Mouse (Mus musculus): ENCODE measurements at regions not wholly inside any gene's neighbourhood (a gene's known extent, or its start where the extent isn't known, plus 50 kb on each side); places are given as distances from the start of the nearest gene placed in this dataset.

DNA sequence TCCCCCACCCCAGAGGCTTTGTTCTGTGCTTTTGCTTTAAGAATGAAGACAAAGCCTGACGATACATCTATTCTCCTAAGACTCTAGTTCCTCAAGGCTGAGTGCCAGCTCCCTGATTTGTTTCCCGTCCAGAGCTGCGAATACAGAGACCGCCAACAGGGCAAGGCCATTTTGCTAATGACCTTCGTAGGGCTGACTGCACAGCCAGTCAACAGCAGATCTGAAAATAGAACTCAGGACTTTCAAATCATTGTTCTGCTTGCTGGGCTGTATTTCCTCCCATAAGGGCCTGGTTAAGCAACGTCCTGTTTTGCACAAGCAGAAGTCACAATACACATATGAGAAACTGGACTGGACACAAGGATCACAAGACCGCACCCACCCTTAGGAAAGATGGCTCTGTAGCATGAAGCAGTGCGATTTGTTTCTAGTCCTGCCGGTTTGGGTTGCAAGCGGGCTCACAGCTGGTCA is 196.4 kb downstream of the Gm5426 start:
- no peaks in the 10 kb centered on the region for H3K4me1 ChIP-seq (ENCODE audit: control insufficient read depth)
- no peaks in the 10 kb centered on the region for H3K27me3 ChIP-seq (ENCODE audit: control insufficient read depth)
- no peaks in the 10 kb centered on the region for H3K9me3 ChIP-seq (ENCODE audit: control insufficient read depth, low read length)
- TF ChIP-seq GATA1 (IDR thresholded peaks at IDR 0.05; ENCODE audit: low read length) (no peak), TAL1 (IDR thresholded peaks at IDR 0.05; ENCODE audit: low read length) (no peak)
- no peak overlapping the region for H3K4me3 ChIP-seq (replicated peaks)
- H3K36me3 ChIP-seq (ENCODE audit: control insufficient read depth), result no peaks in the 10 kb centered on the region

DNA sequence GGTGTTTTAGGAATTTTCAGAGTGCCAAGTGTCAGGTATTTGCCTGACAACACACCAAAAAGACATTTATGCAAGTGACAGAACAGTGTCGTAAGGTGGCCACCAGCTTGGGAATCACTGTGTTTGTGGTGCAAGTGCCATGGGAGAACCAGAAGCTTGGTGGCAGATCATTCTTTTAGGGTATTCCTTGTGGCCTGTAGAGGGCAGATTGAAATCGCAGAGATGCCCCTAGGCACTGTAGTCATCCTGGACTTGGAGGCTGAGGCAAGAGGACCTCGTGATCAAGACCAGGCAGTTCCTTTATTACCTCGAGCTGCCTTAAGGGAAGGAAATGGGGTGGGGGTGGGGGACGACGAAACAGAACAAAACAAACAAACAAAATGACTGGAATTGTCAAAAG is 196.8 kb downstream of the Gm5426 start:
- no peaks in the 10 kb centered on the region for H3K4me1 ChIP-seq (ENCODE audit: control insufficient read depth)
- H3K4me3 ChIP-seq (replicated peaks), result no peak overlapping the region
- TF ChIP-seq GATA1 (IDR thresholded peaks at IDR 0.05; ENCODE audit: low read length) (no peak), TAL1 (IDR thresholded peaks at IDR 0.05; ENCODE audit: low read length) (no peak)
- H3K36me3 ChIP-seq (ENCODE audit: control insufficient read depth), result no peaks in the 10 kb centered on the region
- no peaks in the 10 kb centered on the region for H3K27me3 ChIP-seq (ENCODE audit: control insufficient read depth)
- H3K9me3 ChIP-seq (ENCODE audit: control insufficient read depth, low read length), result no peaks in the 10 kb centered on the region

DNA sequence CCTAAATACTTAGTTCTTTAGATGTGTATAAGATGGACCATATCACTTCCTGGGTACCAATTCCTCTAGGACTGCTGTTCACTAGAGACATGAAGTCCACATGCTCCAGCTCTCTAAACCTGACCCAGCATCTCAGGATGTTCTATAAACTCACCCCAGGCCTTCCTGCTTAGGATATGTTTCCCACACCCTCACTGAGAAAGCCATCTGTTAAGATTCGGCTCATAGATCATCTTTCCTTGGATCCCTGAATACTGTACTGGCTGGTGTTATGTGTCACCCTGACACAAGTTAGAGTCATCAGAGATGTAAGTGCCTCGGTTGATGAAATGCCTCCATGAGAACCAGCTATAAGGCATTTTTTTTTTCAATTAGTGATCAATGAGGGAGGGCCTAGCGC is 199.9 kb downstream of the Gm5426 start:
- H3K27me3 ChIP-seq (ENCODE audit: control insufficient read depth), result no peaks in the 10 kb centered on the region
- no peaks in the 10 kb centered on the region for H3K36me3 ChIP-seq (ENCODE audit: control insufficient read depth)
- no peak overlapping the region for H3K4me3 ChIP-seq (replicated peaks)
- H3K9me3 ChIP-seq (ENCODE audit: control insufficient read depth, low read length), result no peaks in the 10 kb centered on the region
- TF ChIP-seq GATA1 (IDR thresholded peaks at IDR 0.05; ENCODE audit: low read length), result no peak
- TF ChIP-seq TAL1 (IDR thresholded peaks at IDR 0.05; ENCODE audit: low read length), result no peak
- H3K4me1 ChIP-seq (ENCODE audit: control insufficient read depth), result no peaks in the 10 kb centered on the region

DNA sequence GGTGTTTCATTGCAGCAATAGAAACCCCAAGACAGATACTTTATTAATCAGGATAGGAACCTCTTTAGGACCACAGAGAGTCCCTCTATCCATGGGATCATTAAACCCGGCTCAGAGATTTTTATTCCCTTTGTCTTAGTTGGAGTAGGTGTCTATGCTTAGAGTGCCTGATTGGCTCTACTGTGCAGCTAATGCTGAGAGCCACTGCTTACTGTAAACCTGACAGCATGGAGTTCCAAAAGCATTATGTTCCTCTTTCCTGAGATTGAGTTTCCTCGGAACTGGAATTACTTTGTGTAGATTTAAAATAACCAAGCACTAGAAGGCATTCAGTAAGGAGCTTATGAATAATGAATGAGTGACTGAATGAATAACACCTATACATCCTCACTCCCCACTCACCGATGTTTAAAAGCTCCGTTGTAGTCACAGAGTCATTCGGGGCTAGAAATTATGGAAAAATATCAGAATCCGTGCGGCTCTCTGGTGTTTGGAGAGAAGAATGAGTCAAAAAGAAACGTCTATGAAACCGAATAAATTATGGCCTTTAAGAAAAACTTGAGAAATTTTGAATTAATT is 200.8 kb downstream of the Gm5426 start:
- Histone ChIP-seq H3K4me3 (replicated peaks) (no peak overlapping the region), H3K27me3 (ENCODE audit: control insufficient read depth) (no peaks in the 10 kb centered on the region), H3K9me3 (ENCODE audit: control insufficient read depth, low read length) (no peaks in the 10 kb centered on the region), H3K4me1 (ENCODE audit: control insufficient read depth) (no peaks in the 10 kb centered on the region), H3K36me3 (ENCODE audit: control insufficient read depth) (no peaks in the 10 kb centered on the region)
- no peak for TF ChIP-seq GATA1 (IDR thresholded peaks at IDR 0.05; ENCODE audit: low read length)
- TF ChIP-seq TAL1 (IDR thresholded peaks at IDR 0.05; ENCODE audit: low read length), result no peak

DNA sequence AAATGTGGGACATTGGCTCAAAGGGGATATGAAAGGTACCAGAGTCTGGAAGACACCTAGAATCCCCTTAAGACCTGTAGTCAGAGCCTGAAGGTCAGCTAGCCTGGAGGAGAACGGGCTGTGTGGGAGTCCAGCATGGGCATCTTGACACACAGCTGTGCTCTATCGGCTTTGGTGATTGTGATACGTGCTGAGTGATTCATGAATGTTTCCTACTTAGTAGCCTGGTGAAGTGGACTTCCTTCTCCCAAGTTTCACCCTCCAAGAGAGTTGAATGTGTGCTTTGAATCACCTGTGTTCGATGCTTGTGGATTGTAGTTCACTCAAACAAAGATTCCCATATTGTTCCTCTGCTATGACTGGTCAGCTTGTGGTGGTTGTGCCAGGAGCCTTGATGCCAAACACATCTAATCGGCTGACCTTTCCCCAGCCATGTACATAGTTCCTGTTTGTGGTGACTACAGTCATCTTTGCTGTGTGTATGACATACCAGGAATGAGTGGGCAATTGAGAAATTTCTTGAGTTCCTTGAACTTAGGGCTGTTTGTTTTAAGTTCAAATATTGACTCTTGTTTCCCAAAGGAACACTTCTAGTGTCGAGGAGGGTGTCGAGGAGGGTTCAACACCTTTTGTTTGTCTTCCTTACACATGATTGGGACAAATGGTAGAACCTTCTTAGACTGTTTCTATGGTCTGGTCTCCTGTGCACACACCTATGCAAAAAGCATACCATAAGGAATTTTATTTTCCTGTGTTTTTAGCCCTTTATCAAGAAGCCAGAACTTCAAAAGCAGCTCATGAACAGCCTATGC is 201.6 kb downstream of the Gm5426 start:
- H3K36me3 ChIP-seq (ENCODE audit: control insufficient read depth), result no peaks in the 10 kb centered on the region
- no peaks in the 10 kb centered on the region for H3K9me3 ChIP-seq (ENCODE audit: control insufficient read depth, low read length)
- TF ChIP-seq GATA1 (IDR thresholded peaks at IDR 0.05; ENCODE audit: low read length) (no peak), TAL1 (IDR thresholded peaks at IDR 0.05; ENCODE audit: low read length) (no peak)
- no peak overlapping the region for H3K4me3 ChIP-seq (replicated peaks)
- H3K27me3 ChIP-seq (ENCODE audit: control insufficient read depth), result no peaks in the 10 kb centered on the region
- H3K4me1 ChIP-seq (ENCODE audit: control insufficient read depth), result no peaks in the 10 kb centered on the region

DNA sequence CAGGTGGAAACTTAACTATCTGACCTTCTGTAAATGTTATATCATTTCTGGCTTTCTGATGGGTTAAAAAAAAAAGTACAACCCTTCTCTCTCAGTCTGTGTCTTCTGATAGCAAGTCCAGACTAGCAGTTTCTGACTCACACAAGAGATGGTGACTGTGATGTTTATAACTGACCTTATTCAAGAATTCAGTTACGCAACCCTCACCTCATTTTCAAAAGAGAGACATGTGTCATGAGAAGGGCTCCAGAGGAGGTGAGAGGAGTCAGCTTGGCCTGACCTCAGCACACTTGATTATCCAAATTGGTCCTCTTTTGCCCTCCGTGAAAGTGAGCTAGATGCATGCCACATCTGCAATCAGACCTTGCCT is 202.2 kb downstream of the Gm5426 start:
- no peaks in the 10 kb centered on the region for H3K4me1 ChIP-seq (ENCODE audit: control insufficient read depth)
- H3K36me3 ChIP-seq (ENCODE audit: control insufficient read depth), result no peaks in the 10 kb centered on the region
- no peaks in the 10 kb centered on the region for H3K27me3 ChIP-seq (ENCODE audit: control insufficient read depth)
- H3K9me3 ChIP-seq (ENCODE audit: control insufficient read depth, low read length), result no peaks in the 10 kb centered on the region
- TF ChIP-seq GATA1 (IDR thresholded peaks at IDR 0.05; ENCODE audit: low read length) (no peak), TAL1 (IDR thresholded peaks at IDR 0.05; ENCODE audit: low read length) (no peak)
- H3K4me3 ChIP-seq (replicated peaks), result no peak overlapping the region

DNA sequence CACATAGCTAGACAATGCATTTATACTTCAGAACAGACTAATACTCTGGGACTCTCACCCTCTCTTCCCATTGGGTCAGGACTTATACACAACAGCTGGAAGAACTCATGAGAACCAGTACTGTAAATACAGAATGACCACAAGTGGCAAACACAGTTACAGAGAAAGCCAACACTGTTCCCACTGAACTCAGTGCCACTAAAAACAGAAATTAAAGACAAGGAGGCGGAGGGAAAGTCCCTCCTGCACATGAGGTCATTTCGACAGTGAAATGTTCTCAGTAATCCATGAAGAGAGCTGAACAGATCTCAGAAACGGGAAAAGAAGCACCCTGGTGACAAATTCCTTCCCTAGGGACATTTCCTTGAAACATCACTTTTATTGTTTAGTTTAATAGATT is 206.1 kb downstream of the Gm5426 start:
- Histone ChIP-seq H3K36me3 (ENCODE audit: control insufficient read depth) (no peaks in the 10 kb centered on the region), H3K27me3 (ENCODE audit: control insufficient read depth) (no peaks in the 10 kb centered on the region), H3K9me3 (ENCODE audit: control insufficient read depth, low read length) (no peaks in the 10 kb centered on the region), H3K4me3 (replicated peaks) (no peak overlapping the region), H3K4me1 (ENCODE audit: control insufficient read depth) (no peaks in the 10 kb centered on the region)
- TF ChIP-seq GATA1 (IDR thresholded peaks at IDR 0.05; ENCODE audit: low read length) (no peak), TAL1 (IDR thresholded peaks at IDR 0.05; ENCODE audit: low read length) (no peak)

DNA sequence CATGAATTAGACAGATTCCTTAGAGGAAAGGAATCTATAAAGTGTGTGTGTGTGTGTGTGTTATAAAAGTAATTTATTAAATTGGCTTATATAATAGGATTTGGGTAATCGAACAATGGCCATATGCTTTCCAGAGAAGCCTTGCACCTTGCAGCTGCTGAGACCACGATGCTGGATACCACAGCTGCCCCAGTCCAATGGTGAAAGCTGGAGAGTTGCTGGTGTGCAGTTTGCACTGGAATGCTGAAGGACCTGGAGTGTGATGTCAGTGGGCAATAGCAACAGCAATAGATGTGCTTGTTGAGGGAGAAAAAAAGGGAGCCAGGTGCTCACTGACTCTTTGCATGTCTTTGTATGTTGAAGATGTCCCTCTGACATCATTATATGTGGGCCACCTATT is 207.3 kb downstream of the Gm5426 start:
- Histone ChIP-seq H3K9me3 (ENCODE audit: control insufficient read depth, low read length) (no peaks in the 10 kb centered on the region), H3K27me3 (ENCODE audit: control insufficient read depth) (no peaks in the 10 kb centered on the region), H3K36me3 (ENCODE audit: control insufficient read depth) (no peaks in the 10 kb centered on the region), H3K4me1 (ENCODE audit: control insufficient read depth) (no peaks in the 10 kb centered on the region), H3K4me3 (replicated peaks) (no peak overlapping the region)
- TF ChIP-seq GATA1 (IDR thresholded peaks at IDR 0.05; ENCODE audit: low read length) (no peak), TAL1 (IDR thresholded peaks at IDR 0.05; ENCODE audit: low read length) (no peak)

DNA sequence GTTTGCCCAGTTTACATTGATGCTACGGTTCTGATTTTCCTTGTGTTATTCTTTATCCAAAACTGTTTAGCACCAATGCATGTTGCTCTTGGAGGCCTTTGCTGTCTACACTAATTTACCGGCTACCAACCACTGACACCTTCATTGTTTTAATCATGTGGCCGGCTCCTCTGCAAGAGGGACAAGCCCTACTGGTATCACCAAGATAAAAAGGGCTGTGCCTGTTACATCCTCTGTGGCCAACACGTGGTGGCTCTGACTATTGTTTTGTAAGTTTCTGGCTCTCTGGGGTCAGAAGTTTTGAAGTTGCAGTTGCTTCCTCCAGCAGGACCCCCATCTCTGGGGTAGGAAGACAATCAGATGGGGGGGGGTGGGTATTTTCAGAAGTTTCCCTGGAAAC is 214.3 kb downstream of the Gm5426 start:
- no peaks in the 10 kb centered on the region for H3K4me1 ChIP-seq (ENCODE audit: control insufficient read depth)
- no peaks in the 10 kb centered on the region for H3K27me3 ChIP-seq (ENCODE audit: control insufficient read depth)
- no peaks in the 10 kb centered on the region for H3K9me3 ChIP-seq (ENCODE audit: control insufficient read depth, low read length)
- TF ChIP-seq TAL1 (IDR thresholded peaks at IDR 0.05; ENCODE audit: low read length) (no peak), GATA1 (IDR thresholded peaks at IDR 0.05; ENCODE audit: low read length) (no peak)
- no peak overlapping the region for H3K4me3 ChIP-seq (replicated peaks)
- no peaks in the 10 kb centered on the region for H3K36me3 ChIP-seq (ENCODE audit: control insufficient read depth)
